Mouse (Mus musculus): ENCODE measurements around the gene Txnrd1. TPM values are rescaled to one million over a fixed set of nuclear protein-coding genes. Genes with fewer than 3 reads are reported as not detected.

Txnrd1 gene
- total RNA-seq, 1 experiment from 2014 or later, result 118 TPM

DNA sequence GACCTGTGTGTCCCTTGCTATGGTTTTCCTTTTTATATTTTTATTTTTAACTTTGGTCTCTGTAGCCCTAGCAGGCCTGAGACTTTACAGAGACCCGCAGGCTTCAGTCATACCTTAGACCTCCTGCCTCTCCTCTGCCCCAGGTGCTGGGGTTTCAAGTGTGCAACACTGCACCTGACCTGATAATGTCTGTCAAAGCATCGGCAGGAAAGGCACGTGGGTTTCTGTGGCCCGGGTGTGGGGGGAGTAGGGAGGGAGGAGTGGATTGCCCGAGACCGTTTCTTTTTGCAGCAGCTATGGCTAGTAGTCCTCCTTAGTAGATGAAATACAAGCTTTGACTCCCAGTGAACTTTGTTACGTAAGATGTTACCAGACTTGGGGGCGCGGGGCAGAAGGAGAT is 15.8 kb upstream of the Txnrd1 start:
- no peak for DNase-seq

DNA sequence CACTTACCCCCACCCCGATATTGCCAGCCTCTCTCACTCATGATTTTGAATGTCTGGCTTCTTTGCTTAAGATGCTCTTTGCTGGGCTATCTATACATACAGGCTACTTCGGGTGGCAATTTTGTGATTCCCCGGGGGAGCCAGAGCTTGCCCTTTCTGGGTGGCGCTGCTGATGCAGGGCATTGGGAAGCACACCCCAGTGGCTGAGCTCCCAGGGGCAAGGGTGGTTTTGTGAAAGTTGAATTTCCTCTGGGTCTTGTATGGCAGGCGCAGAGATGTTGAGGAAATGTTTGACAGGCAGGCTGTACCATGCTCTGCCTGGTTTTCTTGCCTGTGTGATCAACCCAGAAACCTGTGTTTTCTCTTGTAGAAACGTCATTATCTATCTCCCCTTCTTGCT is 15.1 kb upstream of the Txnrd1 start:
- no peak for DNase-seq

DNA sequence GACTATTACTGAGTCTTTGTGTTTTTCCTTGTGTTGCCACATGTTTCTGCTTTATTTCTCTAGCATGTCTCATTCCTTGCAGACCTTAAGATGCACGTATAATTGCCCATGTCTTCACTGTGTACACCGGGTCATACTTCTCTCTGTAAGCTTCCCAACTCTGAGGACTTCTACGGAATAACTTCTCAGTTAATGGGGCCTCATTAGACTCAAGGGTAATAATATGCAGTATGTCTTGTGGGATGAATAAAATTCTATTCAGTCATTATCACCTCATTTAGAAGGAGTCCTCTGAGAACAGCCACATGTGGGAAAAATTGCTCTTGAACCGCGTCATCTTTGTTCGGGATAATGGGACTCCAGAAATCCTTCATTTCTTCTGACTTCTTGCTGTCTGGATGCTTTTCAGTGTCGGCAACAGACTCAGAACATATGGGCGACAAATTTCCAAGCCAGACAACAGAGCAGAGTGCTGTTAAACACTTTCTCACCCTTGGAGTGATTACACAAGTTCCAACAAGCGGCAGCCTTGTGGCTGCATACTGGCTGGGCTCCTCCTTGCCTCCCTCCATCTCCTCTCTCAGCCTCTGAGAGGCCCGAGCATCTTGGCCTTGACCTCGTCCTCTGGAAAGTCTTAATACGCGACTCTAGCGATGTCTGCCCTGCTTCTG is 10.5 kb upstream of the Txnrd1 start:
- no peak for DNase-seq

DNA sequence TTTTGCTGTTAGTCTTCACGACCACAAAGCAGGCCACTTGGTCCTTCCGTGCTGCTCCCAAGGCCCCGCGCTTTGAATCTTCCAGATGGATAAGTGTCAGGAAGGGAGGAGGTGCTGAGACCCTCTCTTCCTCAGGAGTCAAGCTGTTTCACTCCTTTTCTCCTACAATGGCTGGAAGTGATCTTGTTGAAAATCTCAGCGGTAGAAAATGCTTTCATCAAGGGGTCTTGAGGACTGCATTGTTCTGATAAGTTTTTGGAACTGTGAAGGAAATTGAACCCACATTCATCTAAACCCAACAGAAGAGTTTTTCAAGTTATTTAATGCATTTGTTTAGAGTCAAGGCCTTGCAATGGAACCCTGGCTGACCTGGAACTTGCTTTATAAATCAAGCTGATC is 10.0 kb upstream of the Txnrd1 start:
- no peak for DNase-seq

DNA sequence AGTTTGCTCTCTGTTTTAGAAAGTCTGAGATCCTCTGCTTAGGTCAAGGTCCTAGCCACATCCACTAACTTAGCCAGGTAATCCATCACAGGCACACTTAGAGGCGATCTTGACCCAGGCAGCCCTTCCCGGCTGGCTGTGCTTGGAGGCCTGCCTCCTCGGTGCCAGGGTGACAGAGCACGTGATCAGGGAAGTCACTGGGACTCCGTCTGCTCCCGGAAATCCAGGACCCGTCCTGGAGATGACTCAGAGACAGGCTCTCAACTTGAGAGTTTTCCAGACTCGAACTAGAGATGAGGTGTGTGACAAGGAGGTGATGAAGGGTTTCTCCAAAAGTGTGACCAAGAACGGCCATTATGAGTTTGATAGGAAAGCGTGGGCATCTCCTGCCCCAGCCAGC is 9.2 kb upstream of the Txnrd1 start:
- no peak for DNase-seq

DNA sequence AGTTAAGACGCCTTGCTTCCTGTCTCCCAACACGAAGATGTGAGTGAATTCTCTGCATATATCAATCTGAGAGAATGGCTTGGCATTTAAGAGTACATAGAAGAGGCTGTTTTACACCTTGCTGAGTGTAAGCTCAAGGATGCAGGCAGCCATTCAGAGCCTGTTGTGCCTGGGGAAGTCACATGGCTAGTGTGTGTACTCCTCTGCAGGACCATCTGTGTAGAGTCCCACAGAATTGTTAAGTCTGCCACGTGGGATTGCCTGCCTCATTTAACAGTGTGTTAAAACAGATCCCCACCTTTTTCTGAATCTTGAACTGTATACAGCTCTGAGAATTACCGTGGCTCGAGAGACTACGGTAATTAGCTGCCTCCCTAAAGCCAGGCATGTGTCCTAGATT is 7.2 kb upstream of the Txnrd1 start:
- DNase-seq, result no peak

DNA sequence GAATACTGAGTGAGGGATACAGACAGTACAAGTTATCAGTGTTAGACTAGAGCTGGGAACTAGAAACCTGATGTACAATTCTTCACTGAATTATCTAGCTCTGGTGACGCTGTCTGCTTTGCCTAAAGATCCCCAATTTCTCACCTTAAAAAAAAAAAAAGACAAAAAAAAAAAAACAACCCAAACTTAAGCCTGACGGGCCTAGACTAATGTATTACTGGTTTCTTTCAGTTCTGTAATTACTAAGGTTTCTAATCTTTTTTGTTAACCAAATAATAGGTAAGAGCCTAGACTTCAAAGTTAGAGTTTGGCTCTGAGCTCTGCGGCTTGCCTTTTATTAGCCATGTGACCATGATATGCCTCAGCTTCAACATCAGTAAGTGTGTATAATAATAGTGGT is 2.1 kb downstream of the Txnrd1 start:
- no peak for DNase-seq

DNA sequence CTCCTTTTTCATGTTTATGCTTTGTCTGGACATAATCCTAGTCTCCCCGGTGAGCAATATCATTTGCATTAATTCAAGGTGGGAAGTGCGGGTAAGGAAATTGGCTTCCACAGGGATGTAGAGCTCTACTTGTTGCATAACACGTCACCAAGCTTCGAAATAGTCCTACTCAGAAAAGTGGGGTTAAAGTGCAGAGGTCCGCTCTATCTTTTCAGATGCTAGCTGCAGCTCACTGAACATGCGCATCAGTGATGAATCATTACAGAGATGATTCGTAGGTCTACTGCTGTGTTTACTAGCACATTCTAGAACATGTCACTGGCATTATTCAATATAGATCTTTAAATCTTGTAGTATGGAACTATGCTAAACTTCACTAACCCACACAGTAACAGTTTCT is 4.6 kb downstream of the Txnrd1 start:
- DNase-seq, result no peak

DNA sequence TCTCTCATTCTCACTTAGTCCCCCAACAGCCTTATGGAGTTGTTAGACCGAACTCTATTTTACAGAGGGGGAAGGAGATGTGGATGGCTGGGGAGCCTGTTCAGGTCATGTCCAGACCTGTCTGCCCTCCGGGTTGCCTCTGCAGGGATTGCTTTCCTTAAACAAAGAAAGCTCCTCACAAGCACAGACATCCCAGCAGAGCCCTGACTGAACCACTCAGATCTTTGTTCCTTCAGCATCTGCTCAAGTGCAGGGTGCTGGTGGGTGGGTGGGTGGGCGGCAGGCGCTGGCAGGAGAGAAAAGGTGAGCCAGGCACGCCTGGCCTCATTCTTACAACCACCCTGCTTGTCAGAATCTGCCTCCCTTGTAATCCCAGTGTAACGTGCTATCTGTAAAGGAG is 10.3 kb downstream of the Txnrd1 start:
- DNase-seq, result no peak

DNA sequence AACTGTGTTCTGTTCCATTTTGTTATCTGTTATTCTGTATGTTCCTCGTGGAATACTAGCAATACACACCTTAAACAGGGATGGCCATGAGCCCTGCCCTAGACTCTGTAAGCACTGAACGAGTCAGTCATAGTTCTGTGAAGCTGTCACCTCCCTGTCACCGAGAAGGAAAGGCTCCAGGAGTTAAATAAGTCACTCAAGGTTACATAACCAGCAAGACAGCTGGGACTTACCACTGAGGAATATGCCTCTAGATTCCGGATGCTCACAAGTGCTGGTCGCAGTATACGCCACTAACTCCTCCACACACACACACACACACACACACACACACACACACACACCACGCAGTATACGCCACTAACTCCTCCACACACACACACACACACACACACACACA is 11.0 kb downstream of the Txnrd1 start:
- no peak for DNase-seq

DNA sequence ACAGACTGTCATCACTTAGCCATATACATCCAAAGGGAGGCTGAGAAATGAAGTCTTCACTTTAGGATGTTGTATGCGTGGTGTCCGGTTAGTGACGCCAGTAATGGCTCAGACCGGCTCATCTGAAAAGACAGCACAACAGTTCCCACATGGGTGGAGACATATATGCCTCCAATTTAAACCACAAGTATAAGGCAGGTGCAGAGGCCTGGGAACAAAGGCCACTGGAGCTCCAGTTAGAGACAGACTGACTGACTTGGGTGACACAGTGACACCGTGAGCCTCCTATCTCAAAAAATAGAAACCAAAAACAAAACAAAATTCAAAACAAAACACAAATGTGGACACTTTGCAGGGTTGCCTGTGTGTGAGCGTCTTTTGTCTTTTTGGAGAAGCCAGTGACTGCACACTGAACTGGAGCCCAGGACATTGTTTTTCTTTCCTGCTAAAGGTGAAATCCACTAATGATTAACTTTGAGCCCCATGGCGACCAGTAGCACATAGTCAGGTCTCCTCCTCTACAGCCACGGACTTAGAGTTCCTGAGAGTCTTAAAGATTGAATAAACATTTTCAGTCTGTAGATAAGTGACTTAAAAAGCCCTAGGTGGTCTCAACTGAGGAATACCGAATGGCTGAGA is 14.2 kb downstream of the Txnrd1 start:
- no peak for DNase-seq

DNA sequence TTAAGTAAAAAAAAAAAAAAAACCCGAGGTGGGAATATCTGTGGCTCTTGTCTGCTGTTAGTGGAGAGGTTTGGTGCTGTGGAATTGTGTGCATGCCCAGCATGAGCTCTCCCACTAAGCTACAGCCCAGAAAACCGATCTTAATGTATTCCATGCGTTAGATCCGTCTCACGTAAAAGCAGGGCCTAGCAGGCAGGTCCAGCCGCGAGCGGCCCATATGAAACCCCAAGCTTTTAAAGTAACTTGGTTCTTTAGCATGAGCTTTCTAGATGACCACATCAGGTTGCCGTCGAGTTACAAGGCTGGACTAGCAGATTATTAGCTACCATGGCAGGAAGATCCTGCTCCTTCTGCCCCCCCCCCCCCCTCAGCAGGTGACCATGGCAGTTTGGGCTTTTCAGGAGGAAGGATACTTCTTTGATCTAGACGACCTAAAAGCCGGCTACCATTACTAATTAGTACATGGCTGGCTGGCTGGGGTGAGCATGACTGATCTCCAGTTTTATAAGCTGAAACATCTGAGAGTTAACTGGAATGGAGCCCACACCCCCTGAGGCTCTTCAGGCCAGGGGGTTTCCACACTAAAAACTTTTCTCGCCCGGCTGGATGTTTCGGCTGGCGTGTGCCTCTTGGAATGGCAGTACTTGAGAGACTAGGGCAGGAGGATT is 16.1 kb downstream of the Txnrd1 start:
- no peak for DNase-seq

DNA sequence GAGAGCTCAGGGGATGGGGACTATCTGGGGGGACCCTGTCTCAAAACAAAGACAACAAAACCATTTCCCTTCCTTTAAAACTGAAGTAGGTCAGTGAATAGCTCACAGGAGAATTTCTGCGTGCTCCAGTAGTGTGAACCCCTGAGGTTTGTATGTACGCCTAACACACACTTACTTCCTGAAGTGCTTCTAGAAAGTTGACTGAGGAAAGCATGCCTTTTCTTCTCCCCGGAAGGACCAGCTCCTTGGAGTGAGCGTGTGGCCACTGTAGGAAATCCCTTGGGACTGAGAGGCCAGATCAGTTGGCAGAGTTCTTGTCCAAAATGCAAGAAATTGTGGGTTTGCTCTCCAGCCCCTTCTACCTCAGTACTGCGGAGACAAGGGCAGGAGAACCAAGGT is 16.6 kb downstream of the Txnrd1 start:
- no peak for DNase-seq

DNA sequence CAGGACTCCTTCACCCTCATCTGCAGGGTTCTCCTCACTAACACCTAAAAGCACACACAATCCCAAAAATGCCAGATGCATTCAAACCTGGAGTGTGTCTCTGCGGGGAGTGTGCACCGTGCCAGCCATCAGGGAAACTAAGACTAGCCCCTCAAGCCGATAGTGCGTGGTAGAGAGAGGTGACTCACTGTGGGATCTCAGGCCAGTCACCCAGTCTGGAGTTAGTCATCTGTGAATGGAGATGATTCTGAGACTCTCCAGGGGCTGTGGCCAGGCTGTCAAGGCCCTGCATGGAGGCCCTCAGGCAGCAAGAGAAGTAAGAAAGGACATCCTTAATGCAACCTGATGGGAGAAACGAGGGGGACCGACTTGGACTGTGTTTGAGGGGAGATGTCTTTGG is 18.0 kb downstream of the Txnrd1 start:
- peak; percentile 8 for DNase-seq

DNA sequence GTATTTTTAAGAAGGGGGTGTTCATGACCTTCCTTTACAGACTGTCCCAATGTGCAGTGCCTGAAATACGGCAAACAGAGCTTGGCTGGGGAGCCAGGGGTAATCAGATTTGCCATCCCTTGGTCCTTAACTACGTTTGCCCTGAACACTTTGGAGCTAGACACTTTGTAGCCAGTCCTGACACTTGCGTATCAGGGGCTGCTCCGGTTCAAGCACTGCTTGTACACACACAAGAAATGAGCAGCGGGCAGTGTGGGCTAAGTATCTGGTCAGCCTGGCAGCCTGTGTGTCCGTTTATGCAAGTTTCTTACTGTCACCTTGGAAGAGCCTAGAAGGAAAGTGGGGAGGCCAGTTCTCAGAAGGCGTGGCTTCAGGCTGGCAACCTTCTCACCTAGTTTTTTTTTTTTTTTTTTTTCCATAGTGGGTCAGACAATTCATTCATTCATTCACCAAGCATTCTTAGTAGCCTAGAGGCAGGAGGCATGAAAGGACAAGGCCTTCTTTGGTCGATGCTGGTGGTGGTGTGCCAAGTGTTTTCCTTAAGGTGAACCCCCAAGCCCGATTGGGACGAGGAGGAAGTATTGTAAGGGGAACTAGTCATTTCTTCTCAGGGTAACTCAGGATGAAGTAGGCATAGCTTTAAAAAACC is 24.4 kb downstream of the Txnrd1 start:
- DNase-seq, result no peak

DNA sequence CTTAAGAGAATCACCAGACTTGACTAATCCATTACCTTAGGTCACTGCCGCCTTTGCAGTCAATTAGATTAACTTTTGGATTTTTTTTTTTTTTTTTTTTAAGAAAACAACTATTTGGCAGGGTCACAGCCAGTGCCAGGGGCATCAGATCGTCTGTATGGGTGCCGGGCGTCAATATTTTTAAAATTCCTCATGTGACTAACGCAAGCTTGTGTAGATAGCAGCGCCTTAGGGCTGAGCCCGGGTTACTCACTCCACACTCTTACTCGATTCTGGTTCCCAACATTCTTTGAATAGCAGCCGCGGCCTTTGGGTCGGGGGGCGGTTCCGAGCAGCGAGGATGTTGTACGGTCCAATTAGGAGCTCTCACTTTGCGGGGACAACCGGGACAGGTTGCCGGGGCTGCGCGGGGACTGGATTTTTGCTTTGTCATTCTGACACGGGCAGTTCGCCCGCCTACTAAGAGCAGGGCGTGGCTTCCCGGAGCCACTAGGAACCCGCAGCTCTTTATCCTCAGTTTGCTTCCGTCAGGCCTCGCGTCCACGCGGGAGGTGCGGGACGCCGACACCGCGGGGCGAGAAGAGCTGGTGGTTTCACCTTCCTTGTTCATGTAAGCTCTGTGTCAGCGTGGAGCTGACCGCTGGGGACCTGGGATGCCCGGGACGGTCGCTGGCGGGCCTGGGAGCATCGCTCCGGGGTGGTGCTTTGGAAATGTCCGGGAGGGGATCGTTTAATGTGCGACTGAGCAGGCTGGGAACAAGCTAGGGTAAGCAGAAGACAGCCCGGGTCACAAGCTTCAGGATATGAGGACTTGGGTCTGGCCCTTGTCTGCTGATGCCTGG is 25.2 kb downstream of the Txnrd1 start:
- peak; percentile 93 for DNase-seq

DNA sequence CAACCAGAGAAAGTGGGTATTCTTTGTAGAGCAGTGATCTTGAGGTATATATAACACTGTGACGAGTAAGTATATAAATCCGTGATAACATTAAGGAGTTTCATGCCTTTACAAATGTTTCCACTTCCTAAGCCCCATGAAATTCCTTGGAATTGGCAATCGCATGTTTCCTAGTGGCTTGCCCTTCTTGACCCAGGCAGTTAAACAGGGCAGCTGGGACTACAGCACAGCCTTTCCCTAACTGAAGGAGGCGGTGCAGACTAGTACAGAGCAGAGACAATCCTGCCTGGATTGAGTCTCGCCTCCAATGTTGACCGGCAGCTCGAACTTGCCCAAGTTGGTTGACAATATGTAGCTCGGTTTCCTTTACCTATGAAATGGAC is 25.8 kb downstream of the Txnrd1 start:
- DNase-seq, result peak; percentile 15

DNA sequence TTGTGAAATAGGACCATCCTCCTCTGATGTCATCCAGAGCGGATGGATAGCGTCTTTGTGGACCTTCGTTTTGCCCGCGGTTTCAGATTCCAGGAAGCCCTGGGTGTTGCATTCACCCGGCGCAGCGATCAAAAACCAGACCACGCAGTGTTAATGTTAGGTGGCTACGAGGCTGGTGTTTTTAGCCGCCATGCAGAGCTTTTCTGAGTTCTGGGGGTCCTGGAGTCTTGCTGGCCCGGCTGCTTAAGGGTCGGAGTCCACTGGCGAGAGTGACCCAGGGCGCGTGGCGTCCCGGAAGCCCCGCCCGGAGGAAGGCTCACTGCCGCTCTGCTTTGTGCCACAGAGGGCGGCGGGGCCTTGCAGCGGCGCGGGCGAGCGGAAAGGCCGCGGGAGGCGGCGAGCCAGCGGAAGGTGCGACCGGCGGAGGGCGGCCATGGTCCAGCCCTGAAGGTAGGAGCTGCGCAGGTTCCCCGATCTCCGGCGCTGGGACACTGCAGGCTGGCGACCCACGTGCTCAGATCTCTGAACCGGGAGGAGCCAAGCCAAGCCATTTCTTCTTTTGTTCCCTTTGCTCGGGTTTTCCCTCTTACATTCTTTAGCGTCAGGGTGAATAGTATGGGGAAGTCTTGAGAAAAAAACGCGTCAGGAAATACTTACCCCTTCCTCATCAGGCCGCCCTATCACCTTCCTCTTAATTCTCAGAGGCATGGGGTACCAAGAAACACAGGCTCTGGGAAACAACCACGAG is 26.6 kb downstream of the Txnrd1 start:
- DNase-seq, result peak; percentile 80

DNA sequence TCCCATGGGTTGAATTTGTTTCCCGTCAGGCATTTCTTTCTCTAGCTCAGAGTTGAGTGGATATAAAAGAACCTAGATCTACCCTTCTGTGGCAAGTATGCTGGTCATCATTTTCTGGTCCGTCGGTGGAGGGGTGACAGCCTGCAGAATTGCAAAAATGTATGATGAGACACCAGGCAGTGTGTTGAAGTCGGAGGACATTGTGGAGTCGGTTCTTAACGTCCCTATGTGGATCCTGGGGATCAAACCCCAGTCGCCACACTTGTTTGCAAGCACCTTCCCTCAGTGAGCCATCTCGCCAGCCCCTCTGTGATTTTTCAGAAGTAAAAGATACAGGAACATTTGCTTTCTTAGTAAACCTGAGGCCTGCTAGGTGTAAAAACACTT is 27.2 kb downstream of the Txnrd1 start:
- DNase-seq, result no peak

DNA sequence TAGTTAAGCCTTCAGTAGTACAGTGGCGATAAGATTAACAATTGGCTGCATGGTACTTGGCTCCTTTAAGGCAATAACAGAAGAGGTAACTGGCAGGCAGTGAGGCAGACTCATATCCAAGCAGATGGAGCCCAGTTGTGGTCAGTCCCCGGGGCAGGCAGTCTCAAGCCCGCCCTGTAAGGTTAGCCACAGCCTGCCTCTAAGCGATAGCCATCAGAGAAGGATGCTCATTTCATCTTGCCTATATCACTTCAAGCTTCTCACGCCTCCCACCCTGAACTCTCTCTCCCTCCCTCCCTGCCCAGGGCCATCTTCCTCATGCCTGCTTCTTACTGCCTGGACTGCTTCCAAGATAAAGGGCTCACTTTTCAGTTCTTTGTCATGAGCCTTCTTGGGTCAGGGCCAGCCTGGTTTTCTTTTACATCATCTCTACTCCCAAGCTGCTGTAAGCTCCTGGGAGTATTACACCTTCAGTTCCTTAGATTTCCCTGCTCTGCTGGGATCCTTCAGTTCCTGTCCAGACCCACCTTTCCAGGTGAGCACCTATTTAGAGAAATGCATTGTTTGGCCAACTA is 29.4 kb downstream of the Txnrd1 start:
- peak; percentile 63 for DNase-seq

DNA sequence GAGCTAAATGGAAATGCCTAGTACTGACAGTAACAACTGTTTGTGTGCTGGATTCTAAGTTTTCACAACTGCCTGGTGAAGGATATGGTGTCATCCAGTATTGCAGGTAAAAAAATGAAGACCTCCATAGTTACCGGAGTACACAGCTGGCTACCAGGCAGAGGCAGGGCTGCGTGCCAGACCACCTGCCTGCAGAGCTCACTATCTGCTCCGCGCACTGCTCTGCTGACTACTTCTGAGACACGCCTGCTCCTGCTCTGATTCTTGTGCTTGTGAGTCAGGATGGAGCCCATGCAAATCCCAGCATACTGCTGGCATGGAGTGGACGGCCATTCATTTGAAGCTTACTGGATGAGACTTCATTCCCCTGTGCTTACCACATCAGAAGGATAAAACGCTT is 30.1 kb downstream of the Txnrd1 start:
- DNase-seq, result no peak
